Mouse (Mus musculus) midbrain, embryonic 15.5 days (tissue): ENCODE data around the gene Col6a3. TPM values are rescaled to one million over a fixed set of nuclear protein-coding genes. Genes with fewer than 3 reads are reported as not detected.

Experiments used
- polyA plus RNA-seq: library from polyadenylated mRNA; unstranded; fragments of >200 nt; fragmentation: Nextera tagmentation; extraction: Ambion mirVana; gene quantifications from 2 replicates; pipeline ENCODE4 v1.2.1, GENCODE M21; 2015

Gene Col6a3
- polyA plus RNA-seq, 1 experiment from 2014 or later: 7.3 TPM

Other genes with a start within 250 kb of the Col6a3 start
- gene Cops8, start 241.0 kb downstream of the Col6a3 start, polyA plus RNA-seq: 176 and 182 TPM in 2 replicates
- gene Mlph, start 71.1 kb upstream of the Col6a3 start, polyA plus RNA-seq: 0.23 and 0.46 TPM in 2 replicates
- not detected in 2 replicates for gene Prlh, start 109.1 kb upstream of the Col6a3 start, polyA plus RNA-seq
- gene Rab17, start 125.7 kb upstream of the Col6a3 start, polyA plus RNA-seq: 0.18 TPM in 1 of 2 replicates, not detected in the other
- 34.3 and 38.0 TPM in 2 replicates for gene Lrrfip1, start 154.8 kb upstream of the Col6a3 start, polyA plus RNA-seq